Mouse (Mus musculus) neural tube, embryonic 10.5 days (tissue): ENCODE data around the gene Spta1.

Experiments used
- DNase-seq: peaks from one replicate; pipeline ENCODE4 v3.0.0-alpha.2; 2017; ENCODE audit warnings: low spot score; ENCODE audit errors: extremely low spot score

The Spta1 gene

GRCm38 (mm10) chr1:174172605-174173004, at the start of gene Spta1:
Gene Spta1 (plus strand): TSS chr1:174172776.
- DNase-seq = no peak

GRCm38 (mm10) chr1:174131217-174131616, 41.4 kb upstream of the Spta1 start, which contains the start of gene Olfr424:
Gene Olfr424 (plus strand): TSS chr1:174131517.
- DNase-seq = no peak

- no peak for DNase-seq
Measured at GRCm38 (mm10) chr1:174131999-174132398, 40.6 kb upstream of the Spta1 start.

GRCm38 (mm10) chr1:174141384-174141783, 31.2 kb upstream of the Spta1 start:
- no peak for DNase-seq

DNA sequence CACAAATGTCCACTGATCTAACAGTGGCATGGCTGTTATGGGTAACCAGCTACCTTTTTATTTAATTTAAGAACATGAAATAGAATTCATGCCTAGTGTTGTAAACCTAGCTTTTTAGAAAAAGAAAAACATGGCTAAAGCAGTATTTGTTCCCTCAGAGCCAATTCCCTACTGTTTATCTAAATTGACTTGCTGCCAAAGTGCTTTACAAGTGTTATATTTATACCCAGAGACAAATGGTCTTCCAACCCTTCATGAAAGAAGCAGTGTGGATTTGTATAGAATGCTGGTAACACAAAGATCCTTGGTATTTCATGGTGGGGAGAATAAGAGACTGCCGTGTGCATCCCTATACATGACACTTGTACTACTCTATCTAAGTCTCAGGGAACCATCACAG, 25.9 kb upstream of the Spta1 start:
- DNase-seq = no peak

DNA sequence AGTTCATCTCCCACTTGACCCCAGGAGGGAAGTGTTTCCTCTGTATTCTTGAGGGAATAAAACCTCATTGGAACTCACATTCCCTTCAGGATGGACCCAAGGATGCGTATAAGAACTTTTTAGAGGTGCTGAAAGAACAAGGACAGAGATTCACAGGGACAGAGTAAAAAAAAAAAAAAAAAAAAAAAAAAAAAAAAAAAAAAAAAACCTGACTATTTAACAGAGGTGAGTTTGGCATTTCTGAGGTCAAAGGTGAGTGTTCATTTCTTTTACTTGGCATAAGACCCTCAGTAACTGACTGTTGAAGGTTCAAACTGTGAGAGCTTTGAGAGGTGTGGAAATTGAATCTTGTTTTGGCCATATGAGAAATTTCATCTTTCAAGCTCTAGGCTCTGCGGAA, 23.3 kb upstream of the Spta1 start:
- DNase-seq = no peak

DNA sequence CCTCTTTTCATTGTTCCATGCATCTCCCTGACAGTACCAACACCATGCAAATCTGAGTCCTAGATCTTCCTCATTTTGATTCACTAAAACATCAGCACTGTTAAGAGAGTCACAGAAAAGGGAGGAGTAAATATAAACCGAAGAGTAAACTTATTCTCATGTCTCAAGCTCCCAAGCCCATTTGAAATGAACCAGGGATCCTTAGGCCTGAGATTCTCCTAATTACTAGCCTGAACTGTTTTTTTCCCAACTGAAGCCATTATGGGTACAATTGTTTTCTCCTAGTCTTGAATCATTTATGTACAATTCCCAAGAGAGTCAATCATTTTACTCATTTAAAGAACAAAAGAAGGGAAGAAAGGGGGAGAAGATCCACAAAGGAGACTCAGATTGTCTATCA, 17.2 kb upstream of the Spta1 start, which contains the start of gene Olfr420:
Gene Olfr420 (plus strand): TSS at position 301 of the 400 bp plus-strand sequence.
- no peak for DNase-seq

- DNase-seq = no peak
Measured at GRCm38 (mm10) chr1:174157622-174158021, 15.0 kb upstream of the Spta1 start.

- no peak for DNase-seq
Measured at GRCm38 (mm10) chr1:174158512-174158911, 14.1 kb upstream of the Spta1 start.

DNA sequence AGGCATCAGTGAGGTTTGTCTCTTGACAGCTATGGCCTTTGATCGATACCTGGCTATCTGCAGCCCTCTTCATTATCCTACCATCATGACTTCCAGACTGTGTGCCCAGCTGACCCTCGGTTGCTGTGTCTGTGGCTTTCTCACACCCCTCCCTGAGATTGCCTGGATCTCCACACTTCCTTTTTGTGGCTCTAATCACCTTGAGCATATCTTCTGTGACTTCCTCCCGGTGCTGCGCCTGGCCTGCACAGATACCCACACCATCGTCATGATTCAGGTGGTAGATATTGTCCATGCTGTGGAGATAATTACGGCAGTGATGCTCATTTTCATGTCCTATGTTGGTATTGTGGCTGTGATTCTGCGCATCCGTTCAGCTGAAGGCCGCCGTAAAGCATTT, 13.5 kb upstream of the Spta1 start:
- DNase-seq = no peak

- DNase-seq = no peak
Measured at GRCm38 (mm10) chr1:174169024-174169423, 3.6 kb upstream of the Spta1 start.

- no peak for DNase-seq
Measured at GRCm38 (mm10) chr1:174170706-174171501, 1.7 kb upstream of the Spta1 start.

GRCm38 (mm10) chr1:174171537-174171936, 1.0 kb upstream of the Spta1 start:
- no peak for DNase-seq

- no peak for DNase-seq
Measured at GRCm38 (mm10) chr1:174204699-174205098, 32.1 kb downstream of the Spta1 start.

DNA sequence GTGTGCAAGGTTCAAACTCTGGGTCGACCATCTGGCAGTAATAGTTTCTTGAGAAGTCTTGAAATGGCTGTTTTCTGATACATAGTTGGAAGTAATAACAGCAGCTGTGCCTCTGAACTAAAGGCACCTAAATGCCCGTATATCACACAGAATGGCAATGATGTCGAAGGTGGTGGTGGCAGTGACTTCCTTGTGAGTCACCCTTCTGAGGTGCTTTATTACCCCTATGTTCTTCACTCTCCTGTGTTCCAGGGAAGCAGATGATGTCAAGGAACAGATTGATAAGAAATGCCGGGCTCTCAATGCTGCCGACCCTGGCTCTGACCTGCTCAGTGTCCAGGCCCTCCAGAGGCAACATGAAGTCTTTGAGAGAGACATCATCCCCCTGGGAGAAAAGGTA, 39.7 kb downstream of the Spta1 start:
- no peak for DNase-seq

DNA sequence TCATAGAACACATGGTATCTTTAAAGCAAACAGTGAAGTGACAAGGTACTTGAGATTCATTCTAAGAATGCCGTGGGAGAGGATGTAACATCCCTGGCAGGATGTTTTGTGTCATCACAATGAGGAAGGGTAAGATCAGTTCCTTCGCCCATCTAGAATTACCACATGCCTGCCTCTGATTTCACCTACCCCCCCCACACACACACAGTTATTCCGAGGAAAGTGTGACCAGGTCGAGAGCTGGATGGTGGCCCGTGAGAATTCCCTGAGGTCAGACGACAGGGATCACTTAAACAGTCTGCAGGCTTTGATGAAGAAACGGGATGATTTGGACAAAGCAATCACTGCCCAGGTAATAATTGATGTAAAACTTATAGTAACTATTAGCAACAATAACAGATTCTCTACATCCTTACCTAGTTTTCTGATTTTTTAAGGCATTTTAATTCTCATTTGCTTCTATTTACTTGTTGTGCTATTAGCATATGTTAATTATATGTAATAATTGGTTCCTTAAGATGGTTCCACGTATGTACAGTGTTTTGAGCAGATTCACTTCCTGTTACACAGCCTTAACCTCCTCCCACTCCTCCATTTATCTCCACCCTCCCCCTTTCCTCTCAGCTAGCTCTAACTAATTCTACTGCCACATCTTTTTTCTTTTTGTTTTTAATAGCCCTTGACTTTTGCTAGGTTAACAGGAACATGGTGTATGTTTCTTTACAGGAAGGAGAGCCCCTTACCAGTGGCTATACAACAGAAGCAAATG, 42.9 kb downstream of the Spta1 start:
- no peak for DNase-seq

GRCm38 (mm10) chr1:174216528-174217204, 44.1 kb downstream of the Spta1 start:
- no peak for DNase-seq

- no peak for DNase-seq
Measured at GRCm38 (mm10) chr1:174239916-174240315, 67.3 kb downstream of the Spta1 start.

DNA sequence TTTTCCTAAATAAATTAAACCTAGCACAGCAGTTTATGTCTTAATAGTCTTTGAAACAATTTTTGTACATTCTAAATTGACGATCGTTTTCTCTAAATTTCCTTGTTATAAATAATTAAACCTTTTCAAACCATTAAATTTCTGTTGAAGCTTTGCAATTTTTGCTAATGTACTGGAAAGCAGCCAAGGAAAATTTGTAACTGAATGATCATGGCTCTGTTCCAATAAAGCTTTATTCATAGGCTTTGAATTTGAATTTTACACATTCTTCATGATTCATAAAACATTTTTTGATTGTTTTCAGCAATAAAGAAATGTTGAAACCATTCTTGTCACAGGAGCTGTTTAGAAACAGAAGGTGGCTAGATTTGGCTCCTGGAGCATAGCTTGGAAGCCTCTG, 72.0 kb downstream of the Spta1 start:
- no peak for DNase-seq

GRCm38 (mm10) chr1:174246080-174246479, 73.5 kb downstream of the Spta1 start:
- DNase-seq = no peak

DNA sequence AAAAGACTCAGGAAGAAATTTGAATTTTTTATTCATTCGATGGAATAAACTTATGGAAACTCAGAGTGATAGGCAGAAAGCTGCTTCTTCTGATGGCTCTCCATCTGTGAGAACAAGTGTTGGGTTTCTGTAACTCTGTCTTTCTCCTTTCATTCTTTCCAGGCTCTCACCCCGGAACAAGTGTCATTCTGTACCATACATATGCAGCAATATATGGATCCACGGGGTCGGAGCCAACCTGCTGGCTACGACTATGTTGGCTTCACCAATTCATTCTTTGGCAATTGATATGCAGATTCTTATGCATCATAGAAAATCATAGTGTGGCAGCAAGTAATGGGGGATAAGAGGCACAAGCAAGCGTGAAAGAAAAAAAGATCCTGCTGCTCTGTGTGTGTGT, 74.6 kb downstream of the Spta1 start:
- no peak for DNase-seq

DNA sequence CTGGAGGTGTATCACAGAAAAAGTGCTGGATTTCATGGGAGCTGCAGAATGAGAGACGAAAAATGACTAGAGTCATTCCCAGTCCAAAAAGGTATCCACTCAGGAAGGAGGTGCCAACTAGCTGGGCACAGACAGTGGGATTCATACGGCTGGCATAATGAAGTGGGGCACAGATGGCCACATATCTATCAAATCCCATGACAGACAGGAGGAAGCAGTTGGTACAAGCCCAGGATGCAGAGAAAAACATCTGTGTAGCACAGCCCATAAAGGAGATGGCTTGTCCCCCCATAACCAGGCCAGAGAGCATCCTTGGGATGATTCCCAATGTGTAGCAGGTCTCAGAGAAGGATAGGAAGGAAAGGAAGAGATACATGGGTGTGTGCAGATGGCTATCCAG, 77.8 kb downstream of the Spta1 start:
- no peak for DNase-seq
